Mouse (Mus musculus): Measurements from ENCODE around the gene Cmpk2.

DNA sequence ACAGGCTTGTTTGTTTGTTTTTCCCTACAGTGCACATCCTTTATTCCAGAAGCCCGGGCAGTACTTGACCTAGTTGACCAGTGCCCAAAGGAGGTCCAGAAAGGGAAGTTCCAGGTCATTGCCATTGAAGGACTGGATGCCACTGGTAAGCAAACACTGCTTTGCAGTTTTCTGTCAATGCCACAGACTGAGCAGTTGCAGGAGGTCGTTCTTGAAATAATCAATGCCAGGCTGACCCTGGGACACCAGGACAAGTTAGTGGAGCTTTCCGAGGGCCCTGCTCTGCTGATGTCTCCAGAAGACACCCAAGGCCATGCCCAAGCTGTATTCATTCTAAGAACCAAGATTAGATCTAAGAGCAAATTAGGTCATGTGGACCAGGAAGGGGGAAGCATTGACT lies 2.4 kb downstream of the Cmpk2 start:
- TF ChIP-seq CTCF (IDR thresholded peaks at IDR 0.05; ENCODE audit: low read depth, low read length) (no peak), POLR2A (IDR thresholded peaks at IDR 0.05; ENCODE audit: extremely low read depth, insufficient read depth, low read length) (no peak)
